Mouse (Mus musculus) embryonic fibroblast, embryonic 13.5 days (primary cell): ENCODE data around the gene Sar1b. TPM values are rescaled to one million over a fixed set of nuclear protein-coding genes. Genes with fewer than 3 reads are reported as not detected.
"Not testable (repeated sequence)": the region's sequence is repeated elsewhere in the genome, so short reads cannot be mapped to it uniquely, and the experiment has no call there.

Experiments used
- H3K27ac ChIP-seq: 2 replicates; pipeline ENCODE4 v1.5.1; 2012; ENCODE audit warnings: low read length, control low read depth, inconsistent platforms; ENCODE audit not compliant: insufficient read depth
- H3K4me1 ChIP-seq: 2 replicates; pipeline ENCODE4 v1.6.1; 2011; ENCODE audit warnings: low read length; ENCODE audit not compliant: control insufficient read depth, insufficient read depth
- H3K4me3 ChIP-seq: 2 replicates; pipeline ENCODE4 v1.5.1; 2011; ENCODE audit warnings: mild to moderate bottlenecking, control low read depth, low read length; ENCODE audit not compliant: insufficient read depth
- CTCF ChIP-seq: IDR thresholded peaks from 2 replicates; pipeline ENCODE4 v1.5.1; 2011; ENCODE audit warnings: mild to moderate bottlenecking, control low read depth, low read length, moderate library complexity, borderline replicate concordance; ENCODE audit not compliant: insufficient read depth
- POLR2A ChIP-seq: IDR thresholded peaks from 2 replicates; pipeline ENCODE4 v1.6.1; 2011; ENCODE audit warnings: low read depth, mild to moderate bottlenecking, control low read depth, low read length, moderate library complexity
- polyA plus RNA-seq: library from polyadenylated mRNA; stranded (reverse); fragments of >200 nt; gene quantifications from 2 replicates; pipeline ENCODE4 v1.2.4, GENCODE M21; 2011; ENCODE audit warnings: low read depth; ENCODE audit not compliant: missing spikeins, insufficient read length

The Sar1b gene
- polyA plus RNA-seq, 1 experiment: 68.5 TPM

- TF ChIP-seq CTCF: no peak
- TF ChIP-seq POLR2A: no peak
- H3K27ac ChIP-seq: no peak overlapping the region
- H3K4me1 ChIP-seq: peaks cover 10% of the 10 kb centered on the region
- no peak overlapping the region for H3K4me3 ChIP-seq
These were observed 4.8 kb downstream of the Sar1b start for GRCm38 (mm10) chr11:51768296-51768695.

- H3K4me1 ChIP-seq: peaks cover 3% of the 10 kb centered on the region
- no peak overlapping the region for H3K27ac ChIP-seq
- H3K4me3 ChIP-seq: no peak overlapping the region
- TF ChIP-seq CTCF: no peak
- no peak for TF ChIP-seq POLR2A
These were observed 12.0 kb downstream of the Sar1b start for GRCm38 (mm10) chr11:51775507-51775906.

GRCm38 (mm10) chr11:51777478-51777877 lies 14.0 kb downstream of the Sar1b start:
- TF ChIP-seq POLR2A: no peak
- no peak for TF ChIP-seq CTCF
- Histone ChIP-seq H3K27ac (no peak overlapping the region), H3K4me3 (no peak overlapping the region), H3K4me1 (no peaks in the 10 kb centered on the region; the same call in 1 of the 2 replicates)

- no peak for TF ChIP-seq POLR2A
- no peak for TF ChIP-seq CTCF
- Histone ChIP-seq H3K4me3 (no peak overlapping the region), H3K27ac (no peak overlapping the region), H3K4me1 (no peaks in the 10 kb centered on the region; the same call in 1 of the 2 replicates)
These were observed 17.3 kb downstream of the Sar1b start for GRCm38 (mm10) chr11:51780773-51781267.

- Histone ChIP-seq H3K4me1 (no peaks in the 10 kb centered on the region; the same call in 1 of the 2 replicates), H3K4me3 (no peak overlapping the region), H3K27ac (no peak overlapping the region)
- TF ChIP-seq CTCF (no peak), POLR2A (no peak)
These were observed 19.2 kb downstream of the Sar1b start for GRCm38 (mm10) chr11:51782721-51783120.

GRCm38 (mm10) chr11:51785926-51786325 lies 22.4 kb downstream of the Sar1b start:
- TF ChIP-seq CTCF: peak; percentile 38; the same call in 1 of the 2 replicates
- no peak for TF ChIP-seq POLR2A
- Histone ChIP-seq H3K27ac (no peak overlapping the region), H3K4me1 (no peaks in the 10 kb centered on the region), H3K4me3 (no peak overlapping the region)

GRCm38 (mm10) chr11:51789735-51790134 lies 26.2 kb downstream of the Sar1b start:
- H3K27ac ChIP-seq, H3K4me1 ChIP-seq, H3K4me3 ChIP-seq: not testable (repeated sequence)

GRCm38 (mm10) chr11:51790662-51791061 lies 27.2 kb downstream of the Sar1b start:
- H3K4me1 ChIP-seq: no peaks in the 10 kb centered on the region
- H3K27ac ChIP-seq: no peak overlapping the region
- no peak for TF ChIP-seq POLR2A
- no peak for TF ChIP-seq CTCF
- H3K4me3 ChIP-seq: no peak overlapping the region

- H3K4me3 ChIP-seq: no peak overlapping the region
- H3K4me1 ChIP-seq: no peaks in the 10 kb centered on the region
- TF ChIP-seq CTCF (no peak), POLR2A (no peak)
- no peak overlapping the region for H3K27ac ChIP-seq
These were observed 32.8 kb downstream of the Sar1b start for GRCm38 (mm10) chr11:51796272-51796671.

- Histone ChIP-seq H3K4me3 (no peak overlapping the region), H3K27ac (no peak overlapping the region), H3K4me1 (no peaks in the 10 kb centered on the region)
- TF ChIP-seq CTCF: no peak
- no peak for TF ChIP-seq POLR2A
These were observed 37.3 kb downstream of the Sar1b start for GRCm38 (mm10) chr11:51800634-51801325.
